Mouse (Mus musculus) MEL (cell line): ENCODE measurements around the gene Rfx4.

Experiments used
- BHLHE40 ChIP-seq: IDR thresholded peaks from 2 replicates; pipeline ENCODE4 v1.6.1; 2012; ENCODE audit warnings: low read depth, mild to moderate bottlenecking, inconsistent platforms, low read length, improper control_type of control experiment, borderline replicate concordance
- CHD2 ChIP-seq: IDR thresholded peaks from 2 replicates; pipeline ENCODE4 v1.6.1; 2011; ENCODE audit warnings: low read length, improper control_type of control experiment
- CTCF ChIP-seq, 3 experiments: IDR thresholded peaks in 2 of 3; conservative IDR thresholded peaks in 1 of 3; 2 replicates each; pipeline ENCODE4 v1.5.1; 2011 to 2012; ENCODE audit warnings: low read length in 3 of 3, low read depth in 2 of 3, mild to moderate bottlenecking in 2 of 3, improper control_type of control experiment in 1 of 3, inconsistent platforms in 1 of 3, mixed read lengths in 1 of 3, moderate library complexity in 1 of 3; ENCODE audit not compliant: control insufficient read depth in 1 of 3, insufficient read depth in 1 of 3, poor library complexity in 1 of 3, severe bottlenecking in 1 of 3
- EP300 ChIP-seq, 2 experiments: IDR thresholded peaks; 2 replicates each; pipeline ENCODE4 v1.6.1; 2011; ENCODE audit warnings: improper control_type of control experiment in 2 of 2, low read length in 2 of 2, low read depth in 1 of 2, mild to moderate bottlenecking in 1 of 2
- POLR2AphosphoS2 ChIP-seq: IDR thresholded peaks from 2 replicates; pipeline ENCODE4 v1.6.1; 2011; ENCODE audit warnings: low read length, improper control_type of control experiment
- RAD21 ChIP-seq: IDR thresholded peaks from 2 replicates; pipeline ENCODE4 v1.6.1; 2011; ENCODE audit warnings: mild to moderate bottlenecking, low read depth, low read length, improper control_type of control experiment
- TBP ChIP-seq: IDR thresholded peaks from 2 replicates; pipeline ENCODE4 v1.8.0; 2011; ENCODE audit warnings: low read depth, low read length, improper control_type of control experiment
- TCF12 ChIP-seq: IDR thresholded peaks from 2 replicates; pipeline ENCODE4 v1.6.1; 2014; ENCODE audit warnings: low read depth, mild to moderate bottlenecking, inconsistent platforms, low read length, improper control_type of control experiment, moderate library complexity
- ZNF384 ChIP-seq: IDR thresholded peaks from 2 replicates; pipeline ENCODE4 v1.6.1; 2012; ENCODE audit warnings: low read depth, mild to moderate bottlenecking, inconsistent platforms, low read length, improper control_type of control experiment

GRCm38 (mm10) chr10:84811913-84812295 is 56.0 kb downstream of the Rfx4 start:
- TF ChIP-seq TBP (no peak), EP300 (IDR thresholded peaks at IDR 0.05; ENCODE audit: low read depth in 1 of 2, low read length in 2 of 2) (no peak), CTCF (IDR thresholded peaks at IDR 0.05 in 2 of 3, conservative IDR thresholded peaks at IDR 0.05 in 1 of 3; ENCODE audit: control insufficient read depth in 1 of 3, insufficient read depth in 1 of 3, low read depth in 2 of 3, low read length in 3 of 3, poor library complexity in 1 of 3, severe bottlenecking in 1 of 3) (no peak), CHD2 (no peak), ZNF384 (no peak), RAD21 (no peak), TCF12 (no peak), BHLHE40 (no peak), POLR2AphosphoS2 (no peak)
